Mouse (Mus musculus) inflammation-experienced regulatory T-cells, adult 6 months (primary cell): Measurements from ENCODE around the gene Smap2. TPM values are rescaled to one million over a fixed set of nuclear protein-coding genes. Genes with fewer than 3 reads are reported as not detected.

ENCODE experiments used
- ATAC-seq: one replicate; pipeline ENCODE4 v1.8.0; 2017
- polyA plus RNA-seq, 3 experiments: library from polyadenylated mRNA; unstranded; fragments of 100-300 nt; shearing (Covaris generic); gene quantifications; one replicate each; pipeline ENCODE4 v1.2.1; 2017

Gene Smap2
- polyA plus RNA-seq, 3 experiments from 2014 or later = 39.3 to 42.2 (median 40.5) TPM

- no peak for ATAC-seq
Observed at GRCm38 (mm10) chr4:121020040-121020790, 3.2 kb upstream of the Smap2 start.

GRCm38 (mm10) chr4:121018250-121018649, 1.2 kb upstream of the Smap2 start:
- no peak for ATAC-seq

- peak; percentile 27 for ATAC-seq
Observed at GRCm38 (mm10) chr4:121016021-121016898, 787 bp downstream of the Smap2 start.

GRCm38 (mm10) chr4:121015268-121015659, 1.8 kb downstream of the Smap2 start:
- ATAC-seq = no peak

- ATAC-seq = no peak
Observed at GRCm38 (mm10) chr4:121014594-121015267, 2.3 kb downstream of the Smap2 start.

- ATAC-seq = no peak
Observed at GRCm38 (mm10) chr4:121010770-121011549, 6.1 kb downstream of the Smap2 start.

- ATAC-seq = no peak
Observed at GRCm38 (mm10) chr4:121009151-121009550, 7.9 kb downstream of the Smap2 start.

- no peak for ATAC-seq
Observed at GRCm38 (mm10) chr4:121008071-121008745, 8.8 kb downstream of the Smap2 start.

- no peak for ATAC-seq
Observed at GRCm38 (mm10) chr4:121007006-121007405, 10.0 kb downstream of the Smap2 start.

- peak; percentile 51 for ATAC-seq
Observed at GRCm38 (mm10) chr4:121004679-121005078, 12.4 kb downstream of the Smap2 start.

- no peak for ATAC-seq
Observed at GRCm38 (mm10) chr4:121003611-121004091, 13.4 kb downstream of the Smap2 start.

GRCm38 (mm10) chr4:121002400-121003171, 14.5 kb downstream of the Smap2 start:
- ATAC-seq = peak; percentile 64

- ATAC-seq = no peak
Observed at GRCm38 (mm10) chr4:121001659-121002058, 15.4 kb downstream of the Smap2 start.

- no peak for ATAC-seq
Observed at GRCm38 (mm10) chr4:121001042-121001441, 16.0 kb downstream of the Smap2 start.

- no peak for ATAC-seq
Observed at GRCm38 (mm10) chr4:120995911-120996310, 21.1 kb downstream of the Smap2 start.

GRCm38 (mm10) chr4:120993025-120993424, 24.0 kb downstream of the Smap2 start:
- ATAC-seq = no peak

GRCm38 (mm10) chr4:120992284-120992683, 24.8 kb downstream of the Smap2 start:
- no peak for ATAC-seq

GRCm38 (mm10) chr4:120987319-120987718, 29.7 kb downstream of the Smap2 start:
- ATAC-seq = no peak

GRCm38 (mm10) chr4:120986446-120986845, 30.6 kb downstream of the Smap2 start:
- peak; percentile 92 for ATAC-seq

- ATAC-seq = peak; percentile 46
Observed at GRCm38 (mm10) chr4:120978221-120978620, 38.8 kb downstream of the Smap2 start.

- ATAC-seq = peak; percentile 79
Observed at GRCm38 (mm10) chr4:120975428-120975734, 41.7 kb downstream of the Smap2 start.
